Mouse (Mus musculus) myocyte (in vitro differentiated cells): ENCODE measurements around the gene Hspbap1. TPM values are rescaled to one million over a fixed set of nuclear protein-coding genes. Genes with fewer than 3 reads are reported as not detected.

Experiments
- H3K27me3 ChIP-seq: one replicate; pipeline ENCODE4 v1.6.1; 2011; ENCODE audit not compliant: control insufficient read depth, insufficient read depth, insufficient read length
- H3K36me3 ChIP-seq: one replicate; pipeline ENCODE4 v1.6.1; 2011; ENCODE audit not compliant: control insufficient read depth, insufficient read depth
- H3K4me2 ChIP-seq: one replicate; pipeline ENCODE4 v1.6.1; 2011; ENCODE audit warnings: low read depth, control low read depth
- H3K4me3 ChIP-seq: one replicate; pipeline ENCODE4 v1.5.1; 2011; ENCODE audit warnings: mild to moderate bottlenecking, control low read depth, moderate library complexity
- H3K79me2 ChIP-seq: one replicate; pipeline ENCODE4 v1.6.1; 2011; ENCODE audit not compliant: control insufficient read depth, insufficient read depth
- H3ac ChIP-seq: one replicate; pipeline ENCODE4 v1.6.1; 2011; ENCODE audit not compliant: control insufficient read depth, insufficient read length
- CEBPB ChIP-seq: IDR thresholded peaks from 2 replicates; pipeline ENCODE4 v1.6.1; 2011; ENCODE audit warnings: mild to moderate bottlenecking, moderate library complexity; ENCODE audit not compliant: poor library complexity, insufficient read depth, severe bottlenecking
- E2F4 ChIP-seq: IDR thresholded peaks from one replicate; pipeline ENCODE4 v1.6.1; 2011; ENCODE audit warnings: mild to moderate bottlenecking, control low read depth, moderate library complexity; ENCODE audit not compliant: insufficient read depth
- MAX ChIP-seq: IDR thresholded peaks from one replicate; pipeline ENCODE4 v1.6.1; 2011; ENCODE audit warnings: low read depth, mild to moderate bottlenecking, control low read depth
- MYOD1 ChIP-seq, 3 experiments: IDR thresholded peaks; one replicate each; pipeline ENCODE4 v1.6.1; 2011; ENCODE audit warnings: control low read depth in 2 of 3, low read depth in 2 of 3, mild to moderate bottlenecking in 2 of 3, moderate library complexity in 1 of 3; ENCODE audit not compliant: insufficient read length in 2 of 3, control insufficient read depth in 1 of 3
- MYOG ChIP-seq, 3 experiments: IDR thresholded peaks; one replicate each; pipeline ENCODE4 v1.6.1; 2011; ENCODE audit warnings: control low read depth in 2 of 3, low read depth in 2 of 3, mild to moderate bottlenecking in 2 of 3; ENCODE audit not compliant: insufficient read length in 2 of 3, control insufficient read depth in 1 of 3, insufficient read depth in 1 of 3
- POLR2A ChIP-seq: IDR thresholded peaks from one replicate; pipeline ENCODE4 v1.6.1; 2011; ENCODE audit warnings: low read depth, mild to moderate bottlenecking, control low read depth, moderate library complexity; ENCODE audit not compliant: insufficient read length
- POLR2AphosphoS2 ChIP-seq: IDR thresholded peaks from one replicate; pipeline ENCODE4 v1.6.1; 2011; ENCODE audit warnings: low read depth, control low read depth; ENCODE audit not compliant: insufficient read length
- REST ChIP-seq: IDR thresholded peaks from one replicate; pipeline ENCODE4 v1.6.1; 2011; ENCODE audit warnings: mild to moderate bottlenecking, control low read depth, moderate library complexity; ENCODE audit not compliant: insufficient read depth, insufficient read length
- SRF ChIP-seq: IDR thresholded peaks from one replicate; pipeline ENCODE4 v1.6.1; 2011; ENCODE audit warnings: low read depth; ENCODE audit not compliant: control insufficient read depth, insufficient read length
- TCF12 ChIP-seq: IDR thresholded peaks from one replicate; pipeline ENCODE4 v1.6.1; 2011; ENCODE audit warnings: mild to moderate bottlenecking, control low read depth; ENCODE audit not compliant: poor library complexity, insufficient read depth, severe bottlenecking
- TCF3 ChIP-seq: IDR thresholded peaks from one replicate; pipeline ENCODE4 v1.6.1; 2011; ENCODE audit warnings: low read depth, control low read depth; ENCODE audit not compliant: insufficient read length
- USF1 ChIP-seq: IDR thresholded peaks from one replicate; pipeline ENCODE4 v1.6.1; 2011; ENCODE audit warnings: low read depth, mild to moderate bottlenecking, control low read depth, moderate library complexity
- polyA plus RNA-seq: library from polyadenylated mRNA; unstranded; fragments of >200 nt; fragmentation: generic; extraction: Trizol; gene quantifications from one replicate; pipeline ENCODE4 v1.2.1, GENCODE M21; 2012; ENCODE audit warnings: missing spikeins

Gene Hspbap1
- polyA plus RNA-seq, 1 experiment, result 6.3 TPM

DNA sequence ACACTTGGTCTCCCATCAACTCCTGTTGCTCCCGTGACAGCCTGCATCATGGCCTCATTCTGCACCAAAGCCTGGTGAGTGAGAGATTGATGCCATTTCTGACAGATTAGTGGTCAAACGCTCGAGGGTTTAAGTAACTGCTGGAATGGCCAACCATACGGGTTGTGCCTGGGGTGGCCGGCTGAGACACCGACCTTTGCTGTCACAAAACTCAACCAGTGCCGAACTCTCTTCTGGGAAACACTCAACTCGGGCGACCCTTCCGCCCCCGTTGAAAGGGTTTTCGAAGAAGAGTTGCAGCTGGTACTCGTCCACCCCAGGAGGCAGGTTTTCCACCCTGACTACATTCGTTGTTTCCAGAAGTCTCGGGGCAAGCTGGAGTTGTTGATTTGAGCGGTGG is 90.1 kb downstream of the Hspbap1 start:
- Histone ChIP-seq H3K4me3 (no peak overlapping the region), H3K27me3 (no peaks in the 10 kb centered on the region), H3K79me2 (no peaks in the 10 kb centered on the region), H3K36me3 (no peaks in the 10 kb centered on the region), H3ac (no peak overlapping the region), H3K4me2 (no peak overlapping the region)
- TF ChIP-seq REST (no peak), TCF3 (no peak), MYOG (IDR thresholded peaks at IDR 0.05; ENCODE audit: control insufficient read depth in 1 of 3, insufficient read depth in 1 of 3, insufficient read length in 2 of 3, low read depth in 2 of 3) (no peak), MYOD1 (IDR thresholded peaks at IDR 0.05; ENCODE audit: control insufficient read depth in 1 of 3, insufficient read length in 2 of 3, low read depth in 2 of 3) (no peak), POLR2A (no peak), E2F4 (no peak), SRF (no peak), MAX (no peak), TCF12 (no peak), USF1 (no peak)

DNA sequence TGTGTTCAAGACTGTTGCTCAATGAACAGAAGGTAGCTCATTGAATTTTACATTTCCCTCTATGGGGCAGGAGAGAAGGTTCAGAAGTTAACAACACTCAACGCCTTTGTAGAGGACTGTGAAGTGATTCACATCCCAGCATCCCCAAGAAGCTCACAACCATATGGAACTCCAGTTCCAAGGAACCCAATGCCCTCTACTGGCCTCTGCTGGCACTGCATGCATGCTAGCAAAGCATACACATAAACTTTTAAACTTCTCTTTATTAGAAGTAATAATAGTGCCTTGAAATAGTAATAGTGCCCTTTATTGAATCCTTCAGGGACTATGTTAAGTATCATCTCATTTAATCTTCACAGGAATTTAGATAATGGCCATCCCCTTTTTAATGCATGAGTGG is 91.9 kb downstream of the Hspbap1 start:
- Histone ChIP-seq H3K4me2 (no peak overlapping the region), H3K27me3 (no peaks in the 10 kb centered on the region), H3K79me2 (no peaks in the 10 kb centered on the region), H3ac (no peak overlapping the region), H3K4me3 (no peak overlapping the region), H3K36me3 (no peaks in the 10 kb centered on the region)
- TF ChIP-seq USF1, result no peak
- no peak for TF ChIP-seq TCF12
- no peak for TF ChIP-seq POLR2AphosphoS2
- TF ChIP-seq TCF3, result no peak
- TF ChIP-seq POLR2A, result no peak
- no peak for TF ChIP-seq REST
- no peak for TF ChIP-seq MYOD1 (IDR thresholded peaks at IDR 0.05; ENCODE audit: control insufficient read depth in 1 of 3, insufficient read length in 2 of 3, low read depth in 2 of 3)
- no peak for TF ChIP-seq CEBPB
- no peak for TF ChIP-seq SRF
- TF ChIP-seq E2F4, result no peak
- no peak for TF ChIP-seq MYOG (IDR thresholded peaks at IDR 0.05; ENCODE audit: control insufficient read depth in 1 of 3, insufficient read depth in 1 of 3, insufficient read length in 2 of 3, low read depth in 2 of 3)

DNA sequence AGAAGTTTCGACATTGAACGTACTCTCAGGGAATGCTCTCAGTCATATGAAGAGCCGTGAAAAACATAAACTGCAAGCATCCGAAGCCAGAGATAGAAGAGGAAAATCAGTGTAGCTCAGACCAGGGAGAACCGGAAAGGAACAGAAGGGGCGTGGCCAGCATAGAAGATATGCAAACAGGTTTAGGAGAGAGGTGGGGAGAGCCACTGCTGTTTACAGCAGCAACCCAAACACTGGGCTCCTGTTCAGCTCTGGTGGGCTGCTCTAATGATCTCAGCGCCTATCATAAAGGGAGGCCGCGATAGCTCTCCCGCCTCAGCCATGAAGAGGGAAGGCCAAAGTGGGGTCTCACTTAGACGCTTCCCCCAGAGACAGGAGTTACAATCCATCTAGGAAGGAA is 97.6 kb downstream of the Hspbap1 start:
- Histone ChIP-seq H3K4me3 (no peak overlapping the region), H3K79me2 (no peaks in the 10 kb centered on the region), H3K27me3 (no peaks in the 10 kb centered on the region), H3ac (no peak overlapping the region), H3K36me3 (no peaks in the 10 kb centered on the region), H3K4me2 (no peak overlapping the region)
- TF ChIP-seq TCF12, result no peak
- no peak for TF ChIP-seq MYOD1 (IDR thresholded peaks at IDR 0.05; ENCODE audit: control insufficient read depth in 1 of 3, insufficient read length in 2 of 3, low read depth in 2 of 3)
- TF ChIP-seq REST, result no peak
- no peak for TF ChIP-seq POLR2AphosphoS2
- no peak for TF ChIP-seq E2F4
- no peak for TF ChIP-seq USF1
- no peak for TF ChIP-seq MAX
- no peak for TF ChIP-seq POLR2A
- no peak for TF ChIP-seq MYOG (IDR thresholded peaks at IDR 0.05; ENCODE audit: control insufficient read depth in 1 of 3, insufficient read depth in 1 of 3, insufficient read length in 2 of 3, low read depth in 2 of 3)
- no peak for TF ChIP-seq CEBPB
- TF ChIP-seq SRF, result no peak
- TF ChIP-seq TCF3, result no peak

DNA sequence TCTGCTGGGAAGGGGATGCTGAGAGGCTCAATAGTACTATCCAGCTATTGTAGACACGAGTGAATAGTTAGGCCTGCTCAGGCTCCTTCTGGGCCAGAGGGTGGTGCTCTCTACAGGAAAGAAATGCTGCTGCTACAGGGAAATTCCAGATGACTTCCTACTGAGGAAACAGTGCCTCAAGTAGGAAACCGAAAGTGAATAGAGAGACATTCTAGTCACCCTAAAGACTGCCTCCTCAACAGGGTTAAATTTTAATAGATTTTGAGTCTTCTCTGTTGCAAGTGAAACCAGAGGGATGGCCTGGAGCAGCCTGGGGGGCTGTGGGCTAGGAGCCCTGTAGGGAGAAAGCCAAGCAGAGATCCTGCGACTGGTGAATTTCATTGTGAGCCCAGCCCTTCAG is 99.0 kb downstream of the Hspbap1 start:
- Histone ChIP-seq H3ac (no peak overlapping the region), H3K27me3 (no peaks in the 10 kb centered on the region), H3K4me3 (no peak overlapping the region), H3K79me2 (no peaks in the 10 kb centered on the region), H3K36me3 (no peaks in the 10 kb centered on the region), H3K4me2 (peak overlapping the region; percentile 41)
- TF ChIP-seq POLR2AphosphoS2 (no peak), REST (no peak), TCF3 (no peak), USF1 (no peak), MYOG (IDR thresholded peaks at IDR 0.05; ENCODE audit: control insufficient read depth in 1 of 3, insufficient read depth in 1 of 3, insufficient read length in 2 of 3, low read depth in 2 of 3) (no peak)

DNA sequence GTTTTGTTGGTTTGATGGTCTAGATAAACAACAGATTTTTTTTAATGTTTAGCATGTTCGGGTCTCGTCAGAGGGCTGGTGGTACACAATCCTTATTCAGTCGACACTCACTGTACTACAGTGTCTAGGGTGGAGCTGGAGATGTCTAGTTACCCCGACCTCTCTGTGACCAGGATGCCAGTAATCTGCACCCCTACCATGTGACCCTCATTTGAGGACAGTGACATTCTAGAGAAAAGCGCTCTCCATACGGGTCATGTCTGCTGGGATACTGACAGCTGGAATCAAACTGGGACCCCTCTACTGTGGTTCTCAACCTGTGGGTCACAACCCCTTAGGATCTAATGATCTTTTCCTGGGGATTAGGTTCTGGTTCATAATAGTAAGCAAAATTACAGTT is 99.5 kb downstream of the Hspbap1 start:
- H3K36me3 ChIP-seq, result no peaks in the 10 kb centered on the region
- no peak overlapping the region for H3ac ChIP-seq
- H3K79me2 ChIP-seq, result no peaks in the 10 kb centered on the region
- H3K4me3 ChIP-seq, result no peak overlapping the region
- no peaks in the 10 kb centered on the region for H3K27me3 ChIP-seq
- H3K4me2 ChIP-seq, result peak overlapping the region; percentile 41
- no peak for TF ChIP-seq SRF
- no peak for TF ChIP-seq MYOG (IDR thresholded peaks at IDR 0.05; ENCODE audit: control insufficient read depth in 1 of 3, insufficient read depth in 1 of 3, insufficient read length in 2 of 3, low read depth in 2 of 3)
- no peak for TF ChIP-seq USF1
- no peak for TF ChIP-seq E2F4
- no peak for TF ChIP-seq POLR2AphosphoS2
- TF ChIP-seq POLR2A, result no peak
- no peak for TF ChIP-seq MYOD1 (IDR thresholded peaks at IDR 0.05; ENCODE audit: control insufficient read depth in 1 of 3, insufficient read length in 2 of 3, low read depth in 2 of 3)
- TF ChIP-seq TCF3, result no peak
- TF ChIP-seq TCF12, result no peak
- no peak for TF ChIP-seq REST
- TF ChIP-seq CEBPB, result no peak
- no peak for TF ChIP-seq MAX
